Mouse (Mus musculus) ES-E14 (cell line): ENCODE results near the gene Tbc1d2.

Source experiments
- CHD2 ChIP-seq: IDR thresholded peaks from 2 replicates; pipeline ENCODE4 v1.6.1; 2014; ENCODE audit warnings: mild to moderate bottlenecking, low read depth, low read length, inconsistent platforms
- HCFC1 ChIP-seq: IDR thresholded peaks from 2 replicates; pipeline ENCODE4 v1.6.1; 2012; ENCODE audit warnings: low read length, inconsistent platforms, borderline replicate concordance; ENCODE audit not compliant: insufficient read depth
- ZNF384 ChIP-seq: IDR thresholded peaks from 2 replicates; pipeline ENCODE4 v1.6.1; 2012; ENCODE audit warnings: low read depth, low read length, inconsistent platforms

DNA sequence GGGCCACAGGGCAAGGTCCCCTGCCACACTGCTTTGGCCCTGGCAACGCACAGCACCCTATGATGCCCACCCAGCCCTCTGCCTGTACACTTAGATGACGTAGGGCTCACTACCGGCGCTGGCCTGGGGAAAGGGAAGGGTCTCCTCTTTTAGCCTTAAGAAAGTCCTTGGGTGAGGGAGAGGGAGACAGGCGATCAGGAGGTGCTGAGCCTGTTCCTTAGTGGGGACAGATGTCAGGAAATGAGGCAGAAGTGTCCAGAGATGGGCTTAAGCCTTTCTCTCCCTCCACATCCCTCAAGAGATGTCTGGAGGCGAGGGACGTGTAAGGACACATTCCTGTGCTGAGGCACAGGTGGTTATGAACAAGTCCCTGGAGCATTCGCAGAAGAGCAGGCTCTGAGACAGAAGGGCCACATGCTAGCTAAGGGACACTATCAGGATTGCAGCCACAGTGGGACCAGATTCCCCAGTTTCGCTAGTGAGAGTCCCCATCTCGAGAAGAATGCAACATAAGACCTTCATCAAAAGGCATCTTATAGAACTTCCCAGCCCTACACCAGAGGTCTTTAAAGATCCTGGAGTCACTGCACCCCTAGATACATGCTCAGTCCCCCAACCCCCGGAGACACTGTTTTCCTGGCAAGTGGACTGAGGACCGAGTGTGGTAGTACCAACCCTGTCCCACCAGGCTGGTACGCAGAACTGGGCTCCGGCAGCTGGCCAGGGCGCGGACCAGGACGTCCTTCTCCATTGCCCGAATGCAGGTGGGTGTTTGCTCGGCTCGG lies 49.3 kb downstream of the Tbc1d2 start:
- TF ChIP-seq HCFC1 = no peak
- TF ChIP-seq CHD2 = no peak
- no peak for TF ChIP-seq ZNF384
